Mouse (Mus musculus) adipocyte (in vitro differentiated cells): ENCODE measurements at regions not wholly inside any gene's neighbourhood (a gene's known extent, or its start where the extent isn't known, plus 50 kb on each side); places are given as distances from the start of the nearest gene placed in this dataset.

Source experiments
- DNase-seq: peaks from one replicate; pipeline ENCODE4 v3.0.0-alpha.2; 2016; ENCODE audit warnings: low spot score

DNA sequence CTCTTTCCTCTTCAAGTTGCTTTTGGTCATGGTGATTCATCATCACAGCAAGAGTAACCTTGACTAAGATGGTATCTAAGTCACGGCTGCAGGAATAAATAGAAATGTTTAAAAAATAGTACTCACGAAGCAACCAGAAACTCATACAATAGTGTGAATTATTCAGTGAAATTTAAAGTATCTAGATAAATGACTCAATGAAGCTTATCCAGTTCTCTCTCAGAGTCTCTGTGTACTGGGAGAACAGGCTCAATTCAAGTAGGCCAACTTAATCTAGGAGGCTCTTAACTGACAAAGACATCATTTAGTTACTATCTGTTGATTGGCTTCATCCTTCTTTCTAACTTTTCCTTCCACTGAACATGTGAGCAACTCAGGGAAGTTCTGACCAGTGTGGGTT lies 175.5 kb upstream of the Pcdh15 start:
- no peak for DNase-seq

- DNase-seq, result no peak
Observed at GRCm38 (mm10) chr10:72956957-72957356, 142.2 kb upstream of the Pcdh15 start.

DNA sequence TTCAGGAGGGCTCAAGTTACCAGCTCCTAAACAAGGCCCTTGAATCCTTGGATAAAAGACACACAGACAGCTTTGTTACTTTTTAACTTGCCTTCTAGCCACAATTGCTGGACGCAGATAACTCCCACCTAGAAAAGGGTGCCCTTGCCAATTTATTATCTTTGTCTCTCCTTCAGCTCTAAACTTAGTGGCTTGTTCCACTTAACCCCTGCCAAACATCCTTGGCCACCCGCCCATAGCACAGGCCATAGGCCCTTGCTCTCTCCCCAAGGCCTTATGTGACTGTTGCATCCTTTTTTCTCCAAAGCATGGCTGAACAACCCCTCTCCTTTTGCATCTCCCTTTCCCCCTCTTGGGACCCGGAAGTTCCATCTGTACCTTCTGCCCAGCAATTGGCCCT lies 139.1 kb upstream of the Pcdh15 start:
- DNase-seq, result no peak

GRCm38 (mm10) chr10:72981359-72981758 lies 117.8 kb upstream of the Pcdh15 start:
- DNase-seq, result no peak

- no peak for DNase-seq
Observed at GRCm38 (mm10) chr10:72988355-72988754, 110.8 kb upstream of the Pcdh15 start.

DNA sequence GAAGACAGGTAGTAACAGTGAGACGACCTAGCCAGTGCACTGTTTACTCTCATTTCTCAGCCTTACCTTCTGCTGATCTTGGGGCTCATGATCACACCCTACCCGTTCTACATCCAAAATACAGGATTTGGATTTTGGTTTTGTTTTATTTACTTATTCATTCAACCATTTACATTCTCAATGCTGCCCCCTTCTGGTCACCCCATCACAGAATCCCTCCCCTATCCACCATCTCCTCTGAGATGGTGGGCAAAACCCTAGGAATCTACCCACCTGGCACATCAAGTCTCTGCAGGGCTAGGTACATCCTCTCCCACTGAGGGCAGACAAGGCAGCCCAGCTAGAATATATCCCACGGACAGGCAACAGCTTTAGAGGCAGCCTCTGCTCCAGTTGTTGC lies 88.2 kb upstream of the Pcdh15 start:
- DNase-seq, result peak; percentile 2

DNA sequence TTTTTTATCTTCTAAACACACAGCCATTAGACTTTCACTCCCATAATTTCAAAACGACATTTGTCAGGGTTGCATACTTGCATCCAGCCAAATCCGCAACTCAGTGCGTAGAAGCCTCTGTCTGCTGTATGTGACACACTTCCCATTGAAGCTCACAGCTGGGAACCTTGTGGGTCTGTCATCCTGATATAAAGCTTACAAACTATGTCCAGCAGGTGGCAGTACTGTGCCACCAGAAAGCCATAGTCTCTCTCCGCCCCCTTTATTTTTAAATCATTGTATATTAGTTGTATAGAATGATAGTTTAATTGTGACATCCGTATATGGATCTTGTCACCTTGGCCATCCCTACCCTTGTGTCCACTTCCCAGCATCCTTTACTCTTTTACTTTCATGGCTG lies 87.3 kb upstream of the Pcdh15 start:
- peak; percentile 18 for DNase-seq

- no peak for DNase-seq
Observed at GRCm38 (mm10) chr10:73037476-73037875, 61.7 kb upstream of the Pcdh15 start.

GRCm38 (mm10) chr10:73039551-73039950 lies 59.6 kb upstream of the Pcdh15 start:
- no peak for DNase-seq
